Mouse (Mus musculus) ES-CJ7 (cell line): Measurements from ENCODE around the gene Vmn1r207-ps.
"Not testable (repeated sequence)": the region's sequence is repeated elsewhere in the genome, so short reads cannot be mapped to it uniquely, and the experiment has no call there.

Source experiments
- DNase-seq: peaks from one replicate; pipeline ENCODE4 v3.0.0; 2011; ENCODE audit warnings: low read depth, low spot score

The Vmn1r207-ps gene

GRCm38 (mm10) chr13:22729529-22729928 lies at the start of gene Vmn1r207-ps:
TSS of gene Vmn1r207-ps (minus strand) at chr13:22729629.
- DNase-seq = not testable (repeated sequence)

GRCm38 (mm10) chr13:22777300-22777699 lies 47.9 kb upstream of the Vmn1r207-ps start, which contains the start of gene Vmn1r208:
TSS of gene Vmn1r208 (minus strand) at chr13:22777400.
- not testable (repeated sequence) for DNase-seq

GRCm38 (mm10) chr13:22771592-22771991 lies 42.2 kb upstream of the Vmn1r207-ps start:
- DNase-seq = peak; percentile 81

- DNase-seq = peak; percentile 23
Measured at GRCm38 (mm10) chr13:22747524-22747923, 18.1 kb upstream of the Vmn1r207-ps start.

GRCm38 (mm10) chr13:22706947-22707346 lies 22.5 kb downstream of the Vmn1r207-ps start:
- DNase-seq = peak; percentile 85

GRCm38 (mm10) chr13:22702951-22703350 lies 26.5 kb downstream of the Vmn1r207-ps start:
- peak; percentile 71 for DNase-seq
